Mouse (Mus musculus): ENCODE data around the gene Cd46. TPM values are rescaled to one million over a fixed set of nuclear protein-coding genes. Genes with fewer than 3 reads are reported as not detected.

The Cd46 gene
- polyA plus RNA-seq, 1 experiment = 0.06 TPM

DNA sequence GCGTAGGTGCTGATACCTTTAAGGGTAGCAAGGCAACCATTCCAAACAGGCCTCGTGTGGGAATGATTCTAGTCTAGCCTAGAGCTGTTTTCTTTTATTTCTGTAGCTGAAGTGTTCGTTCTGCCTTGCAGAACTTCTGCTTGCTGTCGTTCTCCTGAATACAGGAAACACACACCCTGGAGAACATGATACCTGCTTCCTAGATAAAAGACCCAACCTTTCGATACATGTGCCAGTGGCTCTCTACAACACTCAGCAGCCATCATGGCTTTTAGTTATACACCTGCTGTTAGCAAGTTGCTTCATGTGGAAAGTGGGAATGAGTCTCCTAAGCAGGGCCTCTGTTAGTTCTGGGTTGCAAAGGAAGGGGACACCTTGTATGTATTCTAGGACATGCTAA, 97.8 kb downstream of the Cd46 start:
- no peaks in the 10 kb centered on the region for H3K36me3 ChIP-seq (ENCODE audit: control insufficient read depth, insufficient read depth)
- TF ChIP-seq MYOD1 (IDR thresholded peaks at IDR 0.05; ENCODE audit: control insufficient read depth, insufficient read length, low read depth) = no peak
- no peak for TF ChIP-seq MAX (IDR thresholded peaks at IDR 0.05)
- TF ChIP-seq USF1 (IDR thresholded peaks at IDR 0.05; ENCODE audit: low read depth) = no peak
- no peak for TF ChIP-seq CEBPB (IDR thresholded peaks at IDR 0.05; ENCODE audit: low read depth)
- TF ChIP-seq MYOG (IDR thresholded peaks at IDR 0.05; ENCODE audit: control insufficient read depth, extremely low read depth, insufficient read length) = no peak
- no peak for TF ChIP-seq CTCF (IDR thresholded peaks at IDR 0.05; ENCODE audit: control insufficient read depth, insufficient read depth, insufficient read length)

GRCm38 (mm10) chr1:194993409-194993988, 98.5 kb downstream of the Cd46 start:
- H3K27me3 ChIP-seq (ENCODE audit: control insufficient read depth, insufficient read depth, insufficient read length) = no peaks in the 10 kb centered on the region
- no peaks in the 10 kb centered on the region for H3K36me3 ChIP-seq (ENCODE audit: control insufficient read depth, insufficient read depth)
- H3K79me2 ChIP-seq (ENCODE audit: control insufficient read depth, insufficient read depth) = no peaks in the 10 kb centered on the region
- no peak overlapping the region for H3K4me3 ChIP-seq (ENCODE audit: insufficient read depth, poor library complexity, severe bottlenecking)
- H3K79me3 ChIP-seq (ENCODE audit: low read depth) = no peaks in the 10 kb centered on the region
- TF ChIP-seq CEBPB (IDR thresholded peaks at IDR 0.05; ENCODE audit: low read depth) = no peak
- no peak for TF ChIP-seq CTCF (IDR thresholded peaks at IDR 0.05; ENCODE audit: control insufficient read depth, insufficient read depth, insufficient read length)
- no peak overlapping the region for H3ac ChIP-seq (ENCODE audit: control insufficient read depth, insufficient read length, low read depth)

More for the DNA sequence above, 97.8 kb downstream of the Cd46 start:
- H3K79me3 ChIP-seq (ENCODE audit: low read depth) = no peaks in the 10 kb centered on the region
- no peaks in the 10 kb centered on the region for H3K79me2 ChIP-seq (ENCODE audit: control insufficient read depth, insufficient read depth)
- H3ac ChIP-seq (ENCODE audit: control insufficient read depth, insufficient read length, low read depth) = no peak overlapping the region
- no peak overlapping the region for H3K4me3 ChIP-seq (ENCODE audit: insufficient read depth, poor library complexity, severe bottlenecking)
- H3K27me3 ChIP-seq (ENCODE audit: control insufficient read depth, insufficient read depth, insufficient read length) = no peaks in the 10 kb centered on the region

DNA sequence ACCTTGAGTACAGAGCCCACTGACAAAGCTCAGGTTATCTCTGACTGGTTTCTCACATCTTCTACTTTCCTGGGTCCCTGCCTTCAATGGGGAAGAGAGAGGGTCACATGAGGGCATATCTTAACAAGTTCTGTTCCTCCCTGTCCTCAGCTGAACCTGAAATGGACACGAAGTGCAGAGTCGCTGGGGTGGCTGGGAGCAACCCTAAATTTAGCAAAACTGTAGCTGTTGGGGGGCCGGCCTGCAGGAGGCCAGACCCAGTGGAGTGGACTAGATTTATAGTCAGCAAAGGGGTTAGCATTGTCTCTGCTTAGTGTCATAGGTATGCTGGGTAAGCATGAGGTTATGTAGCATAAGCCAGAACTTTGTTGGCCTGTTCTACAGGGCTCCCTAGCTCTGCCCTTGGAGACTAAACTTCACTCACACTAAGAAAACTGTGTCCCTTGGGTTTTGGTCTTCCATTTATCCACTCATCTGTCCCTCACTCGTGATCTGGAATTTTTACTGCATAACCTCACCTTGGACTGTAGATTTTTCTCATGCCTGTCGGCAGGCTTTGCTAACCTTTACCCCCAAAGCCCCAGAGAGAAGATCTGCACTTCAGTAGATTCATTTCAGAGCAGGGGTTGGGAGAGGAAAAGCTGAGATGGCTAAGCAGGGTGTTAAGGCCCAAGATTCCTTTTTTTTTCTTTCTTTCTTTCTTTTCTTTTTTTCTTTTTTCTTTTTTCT, 99.3 kb downstream of the Cd46 start:
- no peak overlapping the region for H3ac ChIP-seq (ENCODE audit: control insufficient read depth, insufficient read length, low read depth)
- TF ChIP-seq FOSL1 (IDR thresholded peaks at IDR 0.05; ENCODE audit: insufficient read depth, low read length, poor library complexity, severe bottlenecking) = no peak
- TF ChIP-seq MYOD1 (IDR thresholded peaks at IDR 0.05; ENCODE audit: control insufficient read depth, insufficient read length, low read depth) = no peak
- no peak for TF ChIP-seq MYOG (IDR thresholded peaks at IDR 0.05; ENCODE audit: control insufficient read depth, extremely low read depth, insufficient read length)
- no peak for TF ChIP-seq MAX (IDR thresholded peaks at IDR 0.05)
- no peak for TF ChIP-seq CTCF (IDR thresholded peaks at IDR 0.05; ENCODE audit: control insufficient read depth, insufficient read depth, insufficient read length)
- no peak for TF ChIP-seq CEBPB (IDR thresholded peaks at IDR 0.05; ENCODE audit: low read depth)
- no peak for TF ChIP-seq USF1 (IDR thresholded peaks at IDR 0.05; ENCODE audit: low read depth)
- H3K79me2 ChIP-seq (ENCODE audit: control insufficient read depth, insufficient read depth) = peaks cover 2% of the 10 kb centered on the region
- H3K79me3 ChIP-seq (ENCODE audit: low read depth) = peaks cover 3% of the 10 kb centered on the region
- no peaks in the 10 kb centered on the region for H3K27me3 ChIP-seq (ENCODE audit: control insufficient read depth, insufficient read depth, insufficient read length)
- no peak overlapping the region for H3K4me3 ChIP-seq (ENCODE audit: insufficient read depth, poor library complexity, severe bottlenecking)
- no peaks in the 10 kb centered on the region for H3K36me3 ChIP-seq (ENCODE audit: control insufficient read depth, insufficient read depth)

DNA sequence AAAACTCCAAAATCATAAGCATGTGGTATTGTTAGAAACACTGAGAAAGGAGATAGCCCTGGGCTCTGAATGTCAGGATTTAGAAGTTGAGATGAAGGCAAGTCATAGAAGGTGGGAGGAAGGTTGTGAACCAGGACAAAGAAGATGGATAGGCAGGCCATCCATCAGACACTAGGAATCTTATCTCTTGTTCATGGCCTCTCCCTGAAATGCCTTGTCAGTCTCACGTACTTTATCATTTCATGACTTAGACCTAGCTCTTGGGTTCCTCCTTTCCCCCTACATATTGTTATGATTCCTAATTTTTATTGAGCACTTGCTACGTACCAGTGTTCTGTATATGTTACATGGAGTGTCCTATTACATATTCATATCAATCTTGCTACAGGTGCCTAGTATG, 100.4 kb downstream of the Cd46 start:
- no peak for TF ChIP-seq FOSL1 (IDR thresholded peaks at IDR 0.05; ENCODE audit: insufficient read depth, low read length, poor library complexity, severe bottlenecking)
- no peak for TF ChIP-seq CEBPB (IDR thresholded peaks at IDR 0.05; ENCODE audit: low read depth)
- TF ChIP-seq CTCF (IDR thresholded peaks at IDR 0.05; ENCODE audit: control insufficient read depth, insufficient read depth, insufficient read length) = no peak
- TF ChIP-seq MYOG (IDR thresholded peaks at IDR 0.05; ENCODE audit: control insufficient read depth, extremely low read depth, insufficient read length) = no peak
- no peaks in the 10 kb centered on the region for H3K27me3 ChIP-seq (ENCODE audit: control insufficient read depth, insufficient read depth, insufficient read length)
- H3K4me3 ChIP-seq (ENCODE audit: insufficient read depth, poor library complexity, severe bottlenecking) = no peak overlapping the region
- H3ac ChIP-seq (ENCODE audit: control insufficient read depth, insufficient read length, low read depth) = no peak overlapping the region
- H3K36me3 ChIP-seq (ENCODE audit: control insufficient read depth, insufficient read depth) = no peaks in the 10 kb centered on the region
- peaks cover 9% of the 10 kb centered on the region for H3K79me2 ChIP-seq (ENCODE audit: control insufficient read depth, insufficient read depth)
- peaks cover 6% of the 10 kb centered on the region for H3K79me3 ChIP-seq (ENCODE audit: low read depth)

DNA sequence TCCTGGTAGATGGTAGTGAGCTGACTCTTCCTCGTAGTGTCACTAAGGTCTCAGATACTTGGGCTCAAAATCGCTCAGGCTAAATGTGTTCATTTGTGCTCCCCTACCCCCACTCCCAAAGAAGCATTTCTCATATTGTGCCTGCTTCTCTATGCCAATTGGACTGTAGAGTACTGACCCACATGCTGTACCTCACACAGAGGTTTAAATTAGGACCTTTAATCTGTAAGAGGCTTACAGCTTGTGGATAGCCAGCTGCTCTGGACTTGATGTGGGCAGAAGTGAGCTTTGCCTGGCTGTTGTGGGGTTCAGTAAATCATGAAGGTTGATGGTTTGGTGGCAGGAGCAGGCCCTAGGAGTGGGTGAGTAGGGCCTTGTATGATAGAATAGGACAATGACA, 101.1 kb downstream of the Cd46 start:
- Histone ChIP-seq H3K4me3 (ENCODE audit: insufficient read depth, poor library complexity, severe bottlenecking) (no peak overlapping the region), H3ac (ENCODE audit: control insufficient read depth, insufficient read length, low read depth) (no peak overlapping the region), H3K79me2 (ENCODE audit: control insufficient read depth, insufficient read depth) (peaks cover 16% of the 10 kb centered on the region), H3K27me3 (ENCODE audit: control insufficient read depth, insufficient read depth, insufficient read length) (no peaks in the 10 kb centered on the region), H3K79me3 (ENCODE audit: low read depth) (peaks cover 6% of the 10 kb centered on the region), H3K36me3 (ENCODE audit: control insufficient read depth, insufficient read depth) (no peaks in the 10 kb centered on the region)
- TF ChIP-seq MAX (IDR thresholded peaks at IDR 0.05) (no peak), USF1 (IDR thresholded peaks at IDR 0.05; ENCODE audit: low read depth) (no peak), CTCF (IDR thresholded peaks at IDR 0.05; ENCODE audit: control insufficient read depth, insufficient read depth, insufficient read length) (no peak), MYOD1 (IDR thresholded peaks at IDR 0.05; ENCODE audit: control insufficient read depth, insufficient read length, low read depth) (no peak), CEBPB (IDR thresholded peaks at IDR 0.05; ENCODE audit: low read depth) (no peak), MYOG (IDR thresholded peaks at IDR 0.05; ENCODE audit: control insufficient read depth, extremely low read depth, insufficient read length) (no peak)

- no peak overlapping the region for H3K4me3 ChIP-seq (ENCODE audit: insufficient read depth, poor library complexity, severe bottlenecking)
- no peaks in the 10 kb centered on the region for H3K36me3 ChIP-seq (ENCODE audit: control insufficient read depth, insufficient read depth)
- peaks cover 29% of the 10 kb centered on the region for H3K79me2 ChIP-seq (ENCODE audit: control insufficient read depth, insufficient read depth)
- H3K79me3 ChIP-seq (ENCODE audit: low read depth) = peaks cover 6% of the 10 kb centered on the region
- TF ChIP-seq CEBPB (IDR thresholded peaks at IDR 0.05; ENCODE audit: low read depth) (no peak), MYOD1 (IDR thresholded peaks at IDR 0.05; ENCODE audit: control insufficient read depth, insufficient read length, low read depth) (no peak), FOSL1 (IDR thresholded peaks at IDR 0.05; ENCODE audit: insufficient read depth, low read length, poor library complexity, severe bottlenecking) (no peak), USF1 (IDR thresholded peaks at IDR 0.05; ENCODE audit: low read depth) (no peak), CTCF (IDR thresholded peaks at IDR 0.05; ENCODE audit: control insufficient read depth, insufficient read depth, insufficient read length) (no peak), MAX (IDR thresholded peaks at IDR 0.05) (no peak), MYOG (IDR thresholded peaks at IDR 0.05; ENCODE audit: control insufficient read depth, extremely low read depth, insufficient read length) (no peak)
- H3ac ChIP-seq (ENCODE audit: control insufficient read depth, insufficient read length, low read depth) = no peak overlapping the region
- H3K27me3 ChIP-seq (ENCODE audit: control insufficient read depth, insufficient read depth, insufficient read length) = no peaks in the 10 kb centered on the region
Observed at GRCm38 (mm10) chr1:194989024-194989423, 103.0 kb downstream of the Cd46 start.

Measured in C2C12 (cell line).